21 mouse cellular contexts compared by ENCODE assay signal in the genomic region with DNA sequence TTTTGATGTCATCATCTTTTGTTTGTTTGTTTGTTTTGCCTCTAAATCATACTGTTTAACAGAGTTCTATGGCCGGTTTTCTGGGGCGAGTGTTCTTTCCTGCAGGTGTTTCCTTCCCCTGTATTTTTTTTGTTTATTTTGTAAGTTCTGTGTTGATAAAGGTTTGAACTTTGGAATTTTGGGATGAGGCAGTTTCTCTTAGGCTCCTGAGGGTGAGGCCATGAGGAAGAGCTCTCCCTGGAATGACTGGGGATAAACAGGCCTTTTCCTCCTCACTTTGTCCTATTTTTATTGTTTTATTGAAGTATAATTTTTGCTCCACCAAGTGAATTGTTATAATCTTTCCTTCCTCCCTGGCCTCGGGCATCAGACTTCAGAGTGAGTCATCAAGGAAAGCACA.
"Had no signal": no experiment of that assay in that cellular context is flagged by ENCODE, and none has a peak within 500 bp of the region (broad histone marks: within the 10 kb centered on the region; RNA-seq: fewer than 3 reads in every experiment).

No protein-coding gene starts in this region.

- ATAC-seq: inflammation-experienced regulatory T-cells, adult 6 months; liver, embryonic 12.5 days; midbrain, embryonic 15.5 days had no signal

- H3K4me1 ChIP-seq: limb, embryonic 10.5 days; limb, embryonic 13.5 days; neural tube, embryonic 12.5 days; stomach, embryonic 15.5 days had no signal

- H3K4me3 ChIP-seq: limb, embryonic 10.5 days; limb, embryonic 13.5 days; liver, embryonic 12.5 days; liver, embryonic 15.5 days; midbrain, embryonic 12.5 days; midbrain, embryonic 15.5 days; neural tube, embryonic 12.5 days; neural tube, embryonic 15.5 days; stomach, embryonic 15.5 days had no signal

- H3K27ac ChIP-seq: kidney, postnatal 0 days; limb, embryonic 10.5 days; limb, embryonic 13.5 days; liver, embryonic 12.5 days; liver, embryonic 15.5 days; macrophage; midbrain, embryonic 12.5 days; midbrain, embryonic 15.5 days; neural tube, embryonic 12.5 days; neural tube, embryonic 15.5 days; stomach, embryonic 15.5 days had no signal

- H3K4me2 ChIP-seq: limb, embryonic 13.5 days; liver, embryonic 12.5 days; liver, embryonic 15.5 days; midbrain, embryonic 12.5 days; midbrain, embryonic 15.5 days; neural tube, embryonic 12.5 days; neural tube, embryonic 15.5 days; stomach, embryonic 15.5 days had no signal

- H3K27me3 ChIP-seq: limb, embryonic 13.5 days; liver, embryonic 12.5 days; liver, embryonic 15.5 days; midbrain, embryonic 12.5 days; midbrain, embryonic 15.5 days; neural tube, embryonic 12.5 days; neural tube, embryonic 15.5 days; stomach, embryonic 15.5 days had no signal

- H3K9ac ChIP-seq: limb, embryonic 13.5 days; liver, embryonic 12.5 days; liver, embryonic 15.5 days; midbrain, embryonic 12.5 days; midbrain, embryonic 15.5 days; neural tube, embryonic 12.5 days; neural tube, embryonic 15.5 days; stomach, embryonic 15.5 days had no signal

- DNase-seq: kidney, adult 2 months; kidney, postnatal 36 days; lung, adult 2 months; right cerebral cortex, adult 18-20 months; right cerebral cortex, postnatal 14 days; right cerebral cortex, postnatal 4 days; spleen, adult 18-20 months; thymus, adult 2 months; thymus, postnatal 14 days had no signal

- H3K9me3 ChIP-seq: limb, embryonic 10.5 days; limb, embryonic 13.5 days; liver, embryonic 12.5 days; liver, embryonic 15.5 days; midbrain, embryonic 12.5 days; midbrain, embryonic 15.5 days; neural tube, embryonic 12.5 days; neural tube, embryonic 15.5 days; stomach, embryonic 15.5 days had no signal
